Mouse (Mus musculus) left cerebral cortex, postnatal 36 days (tissue): Measurements from ENCODE around the gene Aebp2. TPM values are rescaled to one million over a fixed set of nuclear protein-coding genes. Genes with fewer than 3 reads are reported as not detected.
"Not testable (repeated sequence)": the region's sequence is repeated elsewhere in the genome, so short reads cannot be mapped to it uniquely, and the experiment has no call there.

Source experiments
- DNase-seq, 2 experiments: peaks; one replicate each; pipeline ENCODE4 v3.0.0; 2021 to 2022; ENCODE audit warnings: low spot score in 2 of 2, mixed read lengths in 1 of 2
- intact Hi-C: fragments of 180-260 bp; cut with DNase I; formaldehyde crosslinking; loops from one replicate; pipeline ENCODE4 v1.15.1; 2025
- total RNA-seq, 2 experiments: library from RNA; stranded (reverse); gene quantifications; 2 replicates each; pipeline ENCODE4 v1.2.3; 2021

The Aebp2 gene
- total RNA-seq, 2 experiments from 2014 or later, result 55.8 to 68.0 TPM

DNA sequence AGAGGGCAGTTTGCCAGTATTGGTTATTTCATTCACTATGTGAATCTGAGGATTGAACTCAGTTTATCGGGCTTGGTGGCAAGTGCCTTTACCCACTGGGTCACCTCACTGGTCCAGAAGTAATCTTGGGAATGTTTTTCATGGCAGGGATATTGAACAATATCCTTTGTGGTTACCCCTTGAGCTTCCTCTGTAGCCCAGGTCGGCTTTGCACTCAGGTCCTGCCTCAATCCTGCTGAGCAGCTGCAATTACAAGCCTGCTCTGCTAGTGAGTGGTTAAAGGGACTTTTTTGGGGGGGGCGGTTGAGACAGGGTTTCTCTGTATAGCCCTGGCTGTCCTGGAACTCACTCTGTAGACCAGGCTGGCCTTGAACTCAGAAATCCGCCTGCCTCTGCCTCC is 13.8 kb downstream of the Aebp2 start:
- intact Hi-C loops, result no loop called here
- no peak for DNase-seq

GRCm38 (mm10) chr6:140642010-140642409 is 19.5 kb downstream of the Aebp2 start:
- no peak for DNase-seq
- intact Hi-C loops, result no loop called here

- DNase-seq, result no peak
- intact Hi-C loops, result no loop called here
Measured at GRCm38 (mm10) chr6:140642655-140643054, 20.2 kb downstream of the Aebp2 start.

- DNase-seq, result no peak
- intact Hi-C loops, result no loop called here
Measured at GRCm38 (mm10) chr6:140645931-140646330, 23.5 kb downstream of the Aebp2 start.

GRCm38 (mm10) chr6:140646892-140647291 is 24.4 kb downstream of the Aebp2 start:
- intact Hi-C loops, result no loop called here
- DNase-seq, result no peak

DNA sequence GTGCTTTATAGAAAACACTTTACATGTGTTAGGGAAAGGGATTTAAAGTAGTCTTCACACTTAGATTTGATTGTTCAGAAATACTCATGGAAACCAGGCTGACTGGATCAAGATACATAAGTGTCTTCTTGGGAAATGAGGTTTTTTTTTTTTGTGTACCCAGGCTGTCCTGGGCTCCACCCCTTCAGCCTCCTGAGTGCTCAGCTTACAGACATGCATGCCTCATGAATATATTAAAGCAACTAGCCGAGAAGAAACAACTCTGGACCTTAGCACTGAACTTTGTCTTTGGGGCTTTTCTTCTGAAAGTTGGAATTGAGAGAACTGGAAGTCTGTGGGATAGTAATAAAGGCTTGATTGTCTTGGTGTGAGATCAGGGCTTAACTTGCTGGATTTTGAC is 27.3 kb downstream of the Aebp2 start:
- intact Hi-C loops, result no loop called here
- DNase-seq, result no peak

DNA sequence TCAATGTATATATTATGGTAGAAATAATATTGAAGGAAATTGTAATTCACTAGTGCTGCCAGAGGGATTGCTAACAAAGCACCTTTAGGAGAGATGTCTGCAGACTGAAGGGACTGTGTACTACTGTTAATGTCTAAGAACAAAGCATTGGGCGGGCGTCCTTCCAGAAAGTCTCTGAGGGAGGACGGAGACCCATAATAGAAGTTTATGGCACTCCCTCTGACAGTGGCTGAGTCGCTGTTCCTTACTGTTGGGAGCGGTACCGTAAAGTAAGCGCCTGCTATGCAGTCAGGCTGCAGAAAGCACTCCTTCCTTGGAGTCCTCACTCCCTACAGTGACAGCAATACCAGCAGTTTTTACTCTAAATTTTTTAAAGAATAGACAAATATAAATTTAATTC is 29.5 kb downstream of the Aebp2 start:
- intact Hi-C loops, result no loop called here
- DNase-seq, result no peak

- no peak for DNase-seq
- intact Hi-C loops, result no loop called here
Measured at GRCm38 (mm10) chr6:140655451-140655850, 33.0 kb downstream of the Aebp2 start.

- no peak for DNase-seq
- intact Hi-C loops, result no loop called here
Measured at GRCm38 (mm10) chr6:140656991-140657390, 34.5 kb downstream of the Aebp2 start.

DNA sequence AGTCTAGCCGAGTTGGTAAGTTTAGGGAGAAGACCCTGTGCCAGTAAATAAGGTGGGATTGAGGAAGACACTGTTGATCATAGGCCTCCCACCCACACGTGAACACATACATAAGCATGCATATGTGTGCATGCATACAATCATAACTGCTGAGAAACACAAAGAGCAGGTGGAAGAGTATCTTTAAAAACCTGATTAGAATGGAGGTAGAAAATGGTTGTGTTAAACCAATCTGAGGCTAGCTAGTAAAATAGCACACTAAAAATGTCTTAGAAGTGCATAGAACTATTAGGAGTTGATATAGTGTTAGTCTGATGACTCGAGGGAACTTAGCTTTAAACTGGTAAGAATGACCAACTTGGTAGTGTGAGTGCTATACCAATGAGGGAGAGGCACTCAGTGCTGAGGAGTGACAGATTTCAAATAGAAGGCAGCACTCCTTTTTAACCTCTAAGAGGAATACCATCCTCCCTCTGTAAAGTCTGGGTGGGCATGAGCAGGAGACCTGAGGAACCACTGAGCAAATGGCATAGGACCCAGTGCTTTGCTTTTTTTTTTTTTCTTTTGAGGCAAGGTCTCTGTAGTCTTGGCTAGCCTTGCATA is 35.6 kb downstream of the Aebp2 start:
- intact Hi-C loops, result no loop called here
- DNase-seq, result no peak

DNA sequence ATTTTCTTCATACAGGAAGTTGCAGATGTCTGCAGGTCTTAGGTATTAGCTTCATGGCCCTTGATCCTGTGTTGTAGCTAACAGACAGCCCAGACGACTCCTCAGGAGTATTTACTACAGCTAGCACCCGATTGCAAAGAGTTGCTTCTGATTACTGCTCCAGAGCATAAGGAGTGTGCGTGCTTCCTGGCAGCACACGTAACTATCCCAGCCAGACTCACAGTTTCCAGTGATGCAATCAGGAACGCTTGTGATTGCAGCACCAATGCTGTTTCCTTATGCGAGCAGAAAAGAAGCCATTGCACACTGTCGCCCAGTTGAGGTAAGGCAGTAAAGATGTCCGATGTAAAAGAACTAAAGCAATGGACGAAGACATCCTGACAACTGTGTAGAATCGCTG is 38.6 kb downstream of the Aebp2 start:
- intact Hi-C loops, result no loop called here
- DNase-seq, result no peak

DNA sequence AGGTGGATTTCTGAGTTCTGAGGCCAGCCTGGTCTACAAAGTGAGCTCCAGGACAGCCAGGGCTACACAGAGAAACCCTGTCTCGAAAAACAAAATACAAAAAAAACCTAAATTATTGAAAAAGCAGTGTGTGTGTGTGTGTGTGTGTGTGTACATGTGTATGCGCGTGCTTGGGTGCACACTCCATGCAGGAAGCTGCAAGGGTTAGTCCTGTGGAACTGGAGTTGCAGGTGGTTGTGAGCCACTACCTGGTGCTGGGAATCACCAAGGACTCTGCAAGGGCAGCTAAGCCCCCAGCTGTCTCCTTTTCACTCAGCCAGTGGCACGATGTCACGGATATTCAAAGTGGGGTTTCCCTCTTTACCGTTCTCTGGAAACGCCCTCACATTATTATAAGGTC is 39.3 kb downstream of the Aebp2 start:
- intact Hi-C loops, result no loop called here
- no peak for DNase-seq

DNA sequence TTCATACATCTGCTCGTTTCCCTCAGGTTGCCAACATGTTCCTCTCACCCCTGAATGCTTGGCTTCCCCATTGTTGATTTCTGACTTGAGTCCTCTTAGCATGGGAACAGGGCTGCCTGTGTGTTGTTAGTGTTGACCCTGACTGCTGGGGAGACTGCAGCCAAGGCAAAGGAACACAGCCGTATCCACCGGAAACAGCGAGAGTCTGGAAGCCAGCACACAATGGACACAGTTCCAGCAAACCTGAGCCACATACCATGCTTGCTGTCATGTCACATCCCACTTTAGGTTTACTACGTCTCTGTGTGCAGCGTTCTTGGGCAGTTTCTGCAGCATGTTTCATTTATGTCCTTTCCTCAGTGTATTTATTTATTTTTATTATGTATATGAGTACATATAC is 39.8 kb downstream of the Aebp2 start:
- intact Hi-C loops, result no loop called here
- no peak for DNase-seq

GRCm38 (mm10) chr6:140662697-140663096 is 40.2 kb downstream of the Aebp2 start:
- DNase-seq, intact Hi-C loops: not testable (repeated sequence)

- no peak for DNase-seq
- intact Hi-C loops, result no loop called here
Measured at GRCm38 (mm10) chr6:140664611-140665010, 42.1 kb downstream of the Aebp2 start.

DNA sequence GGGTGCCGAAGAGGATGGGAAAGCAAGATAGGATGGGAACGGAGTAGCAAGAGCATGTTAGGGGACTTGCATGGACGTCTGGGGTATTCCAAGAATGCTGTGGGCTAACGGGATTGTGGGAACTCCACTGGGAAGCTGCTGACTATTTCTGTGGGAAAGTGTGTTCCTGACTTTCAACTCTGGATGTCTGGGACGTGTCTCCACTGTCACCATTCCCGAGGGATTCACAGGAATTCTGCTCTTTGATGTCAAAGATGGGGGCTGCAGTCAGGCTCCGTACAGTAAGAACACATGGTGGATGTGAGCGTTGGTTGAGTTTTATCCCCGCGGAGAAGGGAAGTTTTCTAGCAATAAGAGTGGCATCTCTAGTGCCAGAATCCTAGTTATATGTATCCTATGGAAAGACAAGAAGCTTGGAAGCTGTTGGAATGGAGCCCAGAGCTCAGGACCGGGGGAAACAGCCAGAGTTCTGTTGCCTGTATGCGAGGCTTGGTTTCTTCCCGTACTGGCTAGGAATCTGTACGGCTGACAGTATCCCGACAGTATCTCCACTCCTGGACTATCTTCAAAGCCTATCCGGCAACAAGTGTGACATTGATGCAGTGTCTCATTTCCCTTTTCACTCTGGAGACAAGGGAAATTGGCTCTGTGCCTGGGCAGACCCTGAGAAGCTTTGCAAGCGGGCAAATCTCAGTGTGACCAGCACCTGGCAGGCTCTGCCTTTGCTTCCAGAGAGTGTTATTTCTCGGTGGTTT is 44.2 kb downstream of the Aebp2 start:
- intact Hi-C loops, result no loop called here
- no peak for DNase-seq

DNA sequence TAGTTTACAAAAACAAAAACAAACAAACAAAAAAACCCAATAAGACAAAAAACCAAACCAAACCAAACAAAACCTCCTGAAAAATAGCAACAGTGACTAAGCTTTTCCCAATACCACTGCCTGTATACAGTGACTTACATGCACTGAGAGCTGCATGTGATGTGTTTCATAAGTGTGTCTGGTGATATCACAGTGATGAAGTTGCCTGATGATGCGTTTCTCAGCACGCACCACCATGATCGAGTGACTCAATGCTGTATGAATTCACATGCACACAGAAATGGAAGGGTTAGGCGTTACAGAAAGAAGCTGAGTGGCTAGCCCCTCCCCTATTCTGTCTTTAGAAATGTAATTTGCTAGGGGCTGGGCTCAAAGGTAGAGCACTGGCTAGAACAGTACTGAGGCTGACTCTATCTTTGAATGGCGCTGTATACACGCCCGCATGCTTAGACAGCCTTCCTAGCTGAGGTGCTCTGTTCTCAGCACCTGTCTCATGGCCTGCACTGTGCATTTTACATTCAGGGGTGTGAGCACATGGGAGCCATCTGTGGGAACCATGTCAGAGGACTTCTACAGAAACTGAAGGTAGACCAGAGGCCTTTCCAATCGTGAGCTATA is 44.9 kb downstream of the Aebp2 start:
- intact Hi-C loops, result no loop called here
- DNase-seq, result no peak

GRCm38 (mm10) chr6:140674414-140674813 is 52.0 kb downstream of the Aebp2 start:
- intact Hi-C loops, result no loop called here
- DNase-seq, result no peak

DNA sequence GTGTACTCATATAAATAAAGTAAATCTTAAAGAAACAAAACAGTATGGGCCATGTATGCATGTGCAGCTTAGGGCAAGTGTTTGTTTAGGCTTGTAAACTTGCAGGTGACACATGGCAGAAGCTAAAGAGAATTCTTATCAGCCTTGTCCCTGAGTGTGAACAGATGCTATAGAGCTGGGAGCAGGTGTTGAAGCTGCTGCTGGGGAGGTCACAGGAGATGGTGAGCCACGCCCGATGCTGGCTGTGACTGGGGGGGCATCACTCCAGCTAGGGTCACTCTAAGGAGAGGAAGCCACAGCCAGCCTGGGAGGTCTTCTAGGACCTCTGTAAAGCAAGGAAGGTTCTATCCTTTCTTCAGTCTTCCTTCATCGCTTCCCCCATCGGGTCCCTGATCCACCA is 53.6 kb downstream of the Aebp2 start:
- intact Hi-C loops, result no loop called here
- DNase-seq, result no peak

- intact Hi-C loops, result no loop called here
- no peak for DNase-seq
Measured at GRCm38 (mm10) chr6:140677041-140677440, 54.6 kb downstream of the Aebp2 start.

DNA sequence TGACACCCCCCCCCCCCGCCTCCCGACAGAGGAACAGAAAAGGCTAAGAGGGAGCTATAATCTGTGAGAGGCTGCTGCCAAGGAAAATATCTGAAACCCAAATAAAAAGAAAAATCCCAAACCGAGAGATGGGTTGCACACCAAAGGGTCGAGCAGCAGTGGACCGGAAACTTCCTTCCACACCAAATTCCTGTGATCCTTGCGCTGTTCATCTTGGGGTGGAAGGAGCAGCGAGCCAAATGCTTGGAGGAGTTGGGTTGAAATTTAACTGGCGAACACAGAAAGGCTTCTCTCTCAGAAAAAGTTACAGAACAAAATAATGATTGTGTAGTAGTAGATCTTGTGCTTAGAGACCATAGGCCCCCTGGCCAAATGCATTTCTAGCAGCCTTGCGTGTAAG is 55.5 kb downstream of the Aebp2 start:
- intact Hi-C loops, result no loop called here
- no peak for DNase-seq
